Mouse (Mus musculus) MN1 (cell line): Measurements from ENCODE around the gene Ly75.

Experiments
- DNase-seq: peaks from one replicate; pipeline ENCODE4 v3.0.0-alpha.2; 2016; ENCODE audit warnings: low spot score

The Ly75 gene

DNA sequence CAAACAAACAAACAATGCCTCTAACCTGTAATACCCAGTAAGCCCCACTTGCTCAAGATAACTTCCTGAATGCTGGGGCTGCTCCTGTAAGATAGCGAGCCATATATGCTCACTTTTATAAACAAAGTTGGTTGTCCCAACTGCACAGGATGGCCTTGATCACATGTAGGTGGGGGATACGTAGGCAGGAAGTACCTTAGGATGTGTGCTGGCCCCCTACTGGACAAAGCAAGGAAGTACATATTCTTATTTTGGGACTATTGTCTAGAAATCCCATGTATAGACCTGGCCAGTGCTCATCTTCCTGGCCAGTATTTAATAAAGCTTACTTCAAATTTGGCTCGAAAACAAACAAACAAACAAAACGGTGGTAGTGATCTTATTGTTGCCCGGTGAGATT is 59.7 kb downstream of the Ly75 start:
- DNase-seq, result peak; percentile 27

DNA sequence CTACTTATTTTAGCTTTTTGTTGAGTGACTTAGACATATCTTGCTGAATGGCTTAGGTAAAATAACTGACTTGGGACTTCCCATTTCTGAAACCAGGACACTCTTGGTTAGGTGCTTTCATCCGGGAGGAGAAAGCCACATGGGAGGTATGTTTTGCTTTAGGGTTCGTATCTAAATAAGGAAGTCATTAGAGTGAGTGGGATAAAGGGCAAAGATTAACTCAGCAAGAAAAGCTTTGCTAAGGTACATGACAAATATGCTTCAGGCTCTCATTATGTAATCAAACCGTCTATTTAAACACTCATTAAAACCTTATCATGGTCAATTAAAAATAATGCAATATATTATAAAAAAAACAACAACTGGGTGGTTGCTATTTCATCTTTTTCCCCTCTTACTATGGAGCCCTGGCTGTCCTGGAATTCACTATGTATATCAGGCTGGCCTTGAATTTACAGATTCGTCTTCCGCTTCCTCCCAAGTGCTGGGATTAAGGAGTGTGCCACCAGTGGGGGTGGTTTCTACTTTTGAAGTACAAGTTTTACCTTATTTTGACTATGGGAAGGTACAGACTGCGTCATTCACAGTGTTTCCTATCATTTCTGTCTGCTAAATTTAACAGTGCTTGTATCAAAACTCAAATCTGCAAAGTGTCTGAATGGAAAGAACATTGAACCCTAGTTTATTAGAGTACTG is 60.9 kb downstream of the Ly75 start:
- DNase-seq, result no peak

DNA sequence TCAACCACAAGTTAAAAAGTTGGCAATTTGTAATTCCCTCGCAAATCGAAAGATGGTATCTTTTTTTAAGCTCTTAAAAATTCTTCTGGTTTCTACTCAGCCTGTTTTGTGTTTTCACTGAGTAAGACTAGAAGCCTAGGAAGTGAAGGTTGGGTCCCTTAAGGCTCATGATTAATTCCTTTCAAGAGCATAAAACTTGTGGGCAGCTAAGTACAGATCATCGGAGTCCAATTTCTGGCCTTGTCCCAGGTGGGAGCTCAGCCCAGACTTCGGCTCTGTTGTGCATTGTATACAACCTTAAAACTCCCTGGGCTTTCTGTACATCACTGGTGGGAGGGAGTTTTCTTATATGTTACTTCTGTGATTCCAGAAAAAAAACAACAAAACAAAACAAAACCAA is 79.3 kb downstream of the Ly75 start:
- no peak for DNase-seq

DNA sequence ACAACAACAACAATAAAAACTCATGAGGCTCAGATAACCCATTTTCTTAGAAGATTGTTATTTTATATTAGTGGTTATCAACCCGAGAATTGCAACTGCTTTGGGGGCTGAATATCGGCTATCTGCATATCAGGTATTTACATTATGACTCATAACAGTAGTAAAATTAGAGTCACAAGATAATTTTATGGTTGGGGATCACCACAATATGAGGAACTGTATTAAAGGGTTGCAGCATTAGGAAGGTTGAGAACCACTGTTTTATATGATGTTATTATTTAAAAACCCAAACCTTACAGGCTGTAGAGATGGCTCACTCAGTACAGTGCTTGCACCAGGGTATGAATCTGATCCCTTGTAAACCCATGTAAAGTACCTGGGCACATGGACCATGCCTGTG is 83.8 kb downstream of the Ly75 start:
- no peak for DNase-seq

DNA sequence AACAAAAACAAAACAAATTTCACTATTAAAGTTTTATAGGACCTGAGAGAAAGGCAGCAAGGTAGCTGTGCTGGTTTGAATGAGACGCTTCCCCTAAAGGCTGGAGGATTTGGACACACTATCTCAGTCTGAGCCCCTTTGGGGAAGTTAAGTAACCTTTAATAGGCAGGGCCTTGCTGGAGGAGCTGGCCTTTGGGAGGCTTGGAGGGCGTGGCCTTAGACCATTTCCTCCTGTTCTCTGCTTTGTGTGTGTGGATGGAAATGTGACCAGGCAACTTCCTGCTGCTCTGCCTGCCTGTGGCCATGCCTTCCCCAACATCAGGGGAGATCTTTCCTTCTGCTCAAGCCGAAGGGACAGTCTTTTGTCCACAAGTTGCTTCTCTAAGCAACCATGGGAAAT is 84.8 kb downstream of the Ly75 start:
- no peak for DNase-seq

DNA sequence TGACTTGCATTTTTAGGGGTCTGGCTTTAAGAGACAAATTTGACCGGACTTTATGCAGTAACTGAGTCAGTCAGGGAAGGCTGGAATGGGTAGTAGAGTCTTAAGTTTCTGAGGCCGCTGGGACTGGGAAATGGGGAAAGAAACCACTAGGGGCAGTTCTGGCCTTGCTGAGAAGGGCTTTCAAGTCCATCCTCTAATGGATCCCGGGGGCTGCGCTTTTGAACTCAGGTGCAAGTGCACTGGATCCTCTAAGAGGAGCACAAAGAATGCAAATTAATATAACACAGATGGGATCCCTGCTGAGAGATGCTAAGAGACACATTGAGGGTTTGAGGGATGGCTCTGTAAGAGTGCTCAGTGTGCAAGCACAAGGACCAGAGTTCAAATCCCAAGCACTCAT is 91.7 kb downstream of the Ly75 start:
- no peak for DNase-seq

DNA sequence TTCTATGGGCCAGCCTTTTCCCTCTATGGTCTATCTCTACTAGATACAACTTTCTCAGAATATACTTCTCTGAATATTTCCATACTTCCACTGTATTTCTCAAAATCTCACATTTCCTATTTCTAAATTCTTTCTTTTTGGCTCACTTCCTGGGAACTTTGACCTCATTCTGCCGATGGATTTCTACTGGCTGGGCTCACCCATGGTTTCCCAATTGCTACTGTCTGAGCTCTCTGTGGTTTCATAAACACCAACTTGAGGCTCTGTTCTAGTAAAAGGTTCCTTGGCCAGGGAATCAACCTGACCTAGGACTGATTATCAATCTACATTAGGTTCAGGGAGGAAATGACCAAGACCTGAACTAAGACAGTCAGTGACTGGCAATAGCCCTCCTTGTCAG is 93.7 kb downstream of the Ly75 start:
- DNase-seq, result no peak

DNA sequence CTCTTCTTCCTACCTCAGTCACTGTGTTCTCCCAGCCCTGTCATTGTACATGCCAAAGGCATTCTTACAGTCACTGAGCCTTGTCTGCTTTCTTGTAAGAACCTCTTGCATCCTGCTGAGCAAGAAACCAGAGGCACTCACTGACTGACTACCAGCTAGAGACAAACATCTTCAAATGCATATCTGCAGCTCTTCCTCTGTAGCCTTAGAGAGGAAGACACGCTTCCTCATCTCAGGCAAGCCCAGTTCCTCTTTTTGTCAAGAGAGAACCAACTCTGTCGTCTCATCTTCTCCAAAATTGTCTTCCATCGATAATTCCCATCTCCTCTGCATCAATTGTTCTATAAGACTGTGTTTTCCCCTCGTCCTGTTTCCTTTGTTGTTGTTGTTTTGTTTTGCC is 94.5 kb downstream of the Ly75 start:
- no peak for DNase-seq

DNA sequence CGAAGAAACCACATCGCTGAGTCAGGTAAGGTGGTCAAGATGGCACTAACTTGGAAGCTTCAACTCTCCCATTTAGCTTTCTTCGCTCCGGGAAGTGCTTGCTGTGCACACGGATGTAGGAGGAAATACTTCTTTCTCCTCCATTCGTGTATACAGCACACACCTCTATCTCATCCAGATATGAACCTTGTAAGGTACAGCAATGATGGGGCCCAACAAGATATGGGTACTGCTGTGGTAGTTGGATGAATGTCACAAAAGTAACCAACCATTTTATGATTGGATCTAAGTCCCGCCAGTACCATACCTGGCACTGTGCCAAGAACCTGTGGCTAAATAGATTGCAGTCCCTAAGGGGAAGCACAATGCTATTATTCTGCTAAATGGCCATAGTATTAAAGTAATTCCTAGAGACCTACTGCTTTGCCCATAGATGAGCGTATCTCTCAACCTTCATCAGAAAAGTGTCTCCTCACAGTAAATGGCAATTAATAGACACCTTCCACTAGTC is 97.9 kb downstream of the Ly75 start:
- peak; percentile 16 for DNase-seq

DNA sequence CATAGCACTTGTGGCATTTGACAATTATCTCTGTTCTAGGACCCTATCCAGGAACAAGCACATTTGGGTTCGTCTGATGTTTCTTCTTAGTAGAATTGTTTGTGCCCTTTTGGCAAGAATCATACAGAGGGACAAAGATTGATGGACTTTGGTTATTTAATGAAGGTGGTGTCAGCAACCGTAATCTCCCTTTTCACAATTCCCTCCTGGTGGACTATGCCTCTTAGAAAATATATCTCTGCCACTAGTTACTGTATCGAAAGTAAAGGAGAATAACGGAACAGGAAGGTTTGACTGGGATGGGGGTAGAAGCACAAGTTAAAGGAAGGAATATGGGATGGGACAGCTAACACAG is 98.7 kb downstream of the Ly75 start, which contains the start of gene Cd302:
Gene Cd302, minus strand, starts transcription at position 22 of the 355 bp plus-strand sequence.
- peak; percentile 10 for DNase-seq

DNA sequence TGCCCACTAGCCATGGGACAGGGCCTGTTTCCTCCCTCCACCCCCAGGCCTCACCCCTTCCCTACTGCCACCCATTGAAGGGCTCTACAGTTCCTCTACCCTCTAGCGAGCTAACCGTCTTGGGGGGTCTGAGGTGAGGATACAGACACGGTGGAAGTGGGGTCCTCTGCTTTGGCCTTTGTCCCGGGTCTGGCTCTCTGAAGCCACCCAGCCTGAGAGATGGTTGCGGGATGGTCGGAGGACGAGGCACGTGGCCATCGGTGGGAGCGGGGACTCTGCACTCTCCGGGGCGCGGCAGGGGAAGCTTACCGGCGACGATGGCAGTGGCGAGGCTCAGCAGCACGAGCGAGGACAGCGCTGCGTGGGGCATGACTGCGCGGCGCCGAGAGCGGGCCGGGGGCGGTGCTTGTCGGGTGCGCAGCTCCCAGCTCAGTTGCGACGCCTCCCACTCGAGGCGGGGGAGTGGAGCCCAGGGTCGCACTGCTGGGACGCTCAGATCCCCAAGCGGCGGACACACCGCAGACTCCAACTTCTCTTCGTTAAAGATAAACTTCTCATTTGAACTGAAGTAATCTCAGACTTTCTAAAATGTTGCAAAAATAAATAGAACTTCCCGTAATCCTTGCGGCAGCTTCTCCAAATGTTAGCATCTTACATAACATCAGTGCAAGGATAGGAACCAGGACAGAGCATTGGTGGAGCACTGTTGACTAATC is 99.2 kb downstream of the Ly75 start:
- DNase-seq, result peak; percentile 58

DNA sequence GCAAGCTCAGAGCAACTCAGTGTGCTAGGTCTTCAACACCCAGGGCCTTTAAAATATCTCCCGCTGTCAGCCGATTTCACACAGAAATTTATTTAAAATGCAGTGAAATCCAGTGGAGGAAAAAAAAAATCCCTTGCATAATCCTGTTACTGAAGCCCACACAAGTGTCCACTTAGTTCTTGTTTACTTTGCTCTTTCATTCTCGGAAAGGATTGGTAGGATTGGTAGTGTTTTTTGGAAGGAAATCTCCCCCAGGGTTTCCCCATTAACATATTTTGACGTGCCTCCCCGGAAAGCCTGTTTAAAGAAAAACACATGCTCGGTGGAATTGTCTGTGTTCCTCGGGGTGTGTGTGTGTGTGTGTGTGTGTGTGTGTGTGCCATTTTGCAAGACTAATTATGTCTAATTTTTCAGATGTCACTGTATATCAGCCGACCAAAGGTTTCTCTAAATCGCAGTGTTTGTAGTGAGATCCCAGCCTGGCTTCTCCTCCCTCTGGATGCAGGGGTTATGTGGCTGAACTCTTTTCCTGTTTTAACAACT is 99.8 kb downstream of the Ly75 start:
- no peak for DNase-seq

DNA sequence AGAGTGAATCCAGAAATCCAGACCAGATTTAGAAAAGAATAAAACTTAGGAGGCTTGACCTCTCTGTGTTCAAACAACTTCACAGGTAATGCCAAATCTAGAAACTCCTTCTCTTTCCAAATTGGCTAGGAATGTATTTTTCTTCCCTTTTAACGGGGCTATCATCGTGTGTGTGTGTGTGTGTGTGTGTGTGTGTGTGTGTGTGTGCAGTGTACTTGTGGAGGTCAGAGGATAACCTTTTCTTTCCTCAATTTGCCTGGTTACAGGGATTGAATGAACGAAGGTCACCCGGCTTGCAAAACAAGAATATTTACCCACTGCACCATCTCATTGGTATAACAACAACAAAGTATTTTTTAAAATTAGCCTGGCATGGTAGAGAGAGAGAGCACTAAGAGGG is 100.5 kb downstream of the Ly75 start:
- DNase-seq, result no peak

DNA sequence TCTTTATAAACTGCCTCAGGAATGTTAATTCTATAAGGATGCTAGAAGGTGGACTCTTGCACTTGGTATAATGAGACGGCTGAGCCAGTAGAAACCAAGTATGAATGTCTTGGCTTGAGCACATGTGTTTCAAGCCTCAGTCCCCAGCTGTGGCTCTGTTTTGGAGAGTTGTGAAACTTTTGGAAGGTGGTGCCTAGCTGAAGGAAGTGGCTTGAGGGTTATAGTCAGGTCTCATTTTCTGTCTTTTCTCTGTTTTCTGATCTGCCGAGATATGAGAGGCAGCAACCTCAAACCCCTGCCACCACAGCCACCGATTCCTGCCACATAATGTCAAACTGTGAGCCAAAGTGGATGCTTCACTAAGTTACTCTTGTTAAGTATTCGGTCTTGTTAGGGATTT is 104.5 kb downstream of the Ly75 start:
- DNase-seq, result no peak

DNA sequence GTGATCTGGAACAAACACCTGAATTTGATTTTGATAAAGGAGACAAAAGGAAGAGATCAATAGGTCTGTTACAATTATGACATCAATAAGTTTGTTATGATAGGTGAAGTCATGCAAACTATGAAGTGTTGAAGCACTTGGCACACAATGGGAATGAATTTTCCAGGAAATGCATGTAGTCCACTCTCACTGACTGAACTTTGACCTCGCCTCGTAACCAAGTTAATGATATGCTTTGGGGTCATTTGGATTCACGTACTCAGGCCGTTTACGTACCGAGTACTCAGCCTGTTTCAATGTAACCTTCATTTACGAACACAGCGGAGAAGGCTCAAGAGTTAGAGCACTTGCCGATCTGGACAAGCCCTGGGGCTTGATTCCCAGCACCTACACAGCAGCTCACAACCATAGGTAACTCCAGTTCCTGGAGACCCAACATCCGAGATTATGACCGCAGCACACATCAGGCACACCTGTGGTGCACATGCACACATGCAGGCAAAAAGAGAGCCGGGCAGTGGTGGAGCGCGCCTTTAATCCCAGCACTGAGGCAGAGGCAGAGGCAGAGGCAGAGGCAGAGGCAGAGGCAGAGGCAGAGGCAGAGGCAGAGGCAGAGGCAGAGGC is 113.1 kb downstream of the Ly75 start:
- DNase-seq, result no peak

DNA sequence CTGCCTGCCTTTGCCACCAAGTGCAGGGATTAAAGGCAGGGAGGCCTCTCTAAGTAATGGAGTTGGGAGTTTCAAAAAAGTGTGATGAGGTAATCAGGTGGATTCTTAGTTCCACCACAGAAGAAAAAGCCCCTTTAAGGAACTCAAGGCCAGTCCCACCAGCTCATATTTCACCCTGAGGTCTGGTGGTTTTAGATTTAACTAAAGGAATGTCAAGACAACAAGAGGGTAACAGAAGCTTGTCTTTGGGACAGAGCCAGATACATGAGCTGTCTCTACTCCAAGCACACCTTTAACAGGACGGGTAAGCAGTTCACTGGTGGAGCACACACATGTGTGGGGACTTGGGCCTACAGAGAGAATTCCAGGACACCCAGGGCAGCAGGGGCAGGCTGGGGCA is 115.5 kb downstream of the Ly75 start:
- no peak for DNase-seq

DNA sequence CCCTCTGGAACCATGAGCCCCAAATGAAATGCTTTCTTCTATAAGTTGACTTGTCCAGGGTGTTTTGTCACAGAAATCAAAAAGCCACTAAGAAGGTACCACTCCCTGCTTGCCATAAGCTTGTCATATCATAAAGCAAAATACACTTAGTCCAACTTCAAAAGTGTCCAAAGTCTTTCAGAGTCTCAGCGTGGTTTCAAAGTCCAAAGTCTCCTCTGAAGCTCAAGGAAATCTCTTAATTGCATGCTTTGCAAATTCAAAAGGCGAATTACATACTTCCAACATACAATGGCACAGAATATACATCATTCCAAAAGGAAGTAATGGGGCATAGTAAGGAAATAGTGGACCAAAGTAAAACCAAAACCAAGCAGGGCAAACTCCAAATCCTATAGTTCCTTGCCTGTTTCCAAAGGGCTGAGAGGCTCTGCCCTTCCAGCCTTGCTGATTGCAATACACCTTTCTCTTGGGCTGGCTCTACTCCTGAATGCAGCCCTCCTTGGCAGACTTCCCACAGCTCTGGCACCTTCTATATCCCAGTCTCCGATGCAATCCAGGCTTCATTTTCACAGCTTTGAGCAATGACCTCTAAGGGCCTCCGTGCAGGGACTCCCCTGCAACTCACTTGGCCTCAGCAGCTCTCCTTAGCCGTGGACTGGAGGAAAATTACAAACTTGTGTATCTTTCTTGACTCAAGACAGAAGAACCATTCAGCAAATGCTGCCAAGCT is 122.3 kb downstream of the Ly75 start:
- peak; percentile 12 for DNase-seq

DNA sequence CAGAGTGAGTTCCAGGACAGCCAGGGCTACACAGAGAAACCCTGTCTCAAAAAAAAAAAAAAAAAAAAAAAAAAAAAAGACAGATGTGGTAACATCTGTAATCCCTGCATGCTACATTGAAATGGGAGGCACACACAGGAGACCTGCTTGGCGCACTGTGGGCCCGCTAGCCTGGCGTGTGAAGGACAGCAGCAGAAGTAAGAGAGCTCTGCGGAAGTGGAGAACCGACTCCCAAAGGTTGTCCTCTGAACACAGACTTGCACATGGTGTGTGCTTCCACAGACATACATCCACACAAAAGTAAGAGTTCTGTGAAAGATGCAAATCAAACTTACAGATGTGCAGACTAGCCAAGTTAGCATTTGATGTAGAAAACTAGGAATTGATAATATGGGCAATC is 123.9 kb downstream of the Ly75 start:
- DNase-seq, result no peak

DNA sequence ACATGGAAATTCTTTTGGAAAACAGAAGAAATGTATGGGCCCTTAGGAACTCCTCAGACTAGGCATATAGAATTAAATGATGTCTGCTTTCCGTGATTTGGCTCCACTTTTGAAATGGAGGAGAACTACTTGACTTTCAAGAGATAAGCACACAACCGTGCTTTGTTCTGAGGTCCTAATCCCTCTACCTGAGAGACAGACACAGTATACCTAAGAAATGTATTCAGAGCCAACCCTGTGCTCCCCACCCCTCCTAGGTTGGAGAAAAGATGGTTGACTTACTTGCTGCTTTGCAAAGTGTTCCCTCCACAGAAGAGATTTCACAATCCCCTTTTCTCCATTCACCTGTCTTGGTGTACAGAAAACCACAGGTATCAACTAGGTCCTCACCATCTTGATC is 126.4 kb downstream of the Ly75 start:
- no peak for DNase-seq

DNA sequence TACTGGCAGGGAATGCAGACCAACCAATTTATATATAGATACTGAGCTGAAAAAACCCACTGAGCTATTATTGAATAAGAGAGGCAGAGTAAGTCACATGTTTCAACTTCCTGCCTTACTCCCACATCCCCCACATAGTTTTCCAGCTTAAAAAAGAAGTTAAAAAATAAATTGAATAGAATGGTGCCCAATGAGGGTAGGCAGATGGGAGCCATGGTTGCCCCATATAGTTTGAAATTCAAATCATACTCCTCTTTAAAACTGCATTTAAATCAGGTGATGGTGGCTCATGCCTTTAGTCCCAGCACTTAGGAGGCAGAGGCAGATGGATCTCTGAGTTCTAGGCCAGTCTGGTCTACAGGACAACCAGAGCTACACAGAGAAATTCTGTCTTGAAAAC is 129.6 kb downstream of the Ly75 start:
- no peak for DNase-seq

DNA sequence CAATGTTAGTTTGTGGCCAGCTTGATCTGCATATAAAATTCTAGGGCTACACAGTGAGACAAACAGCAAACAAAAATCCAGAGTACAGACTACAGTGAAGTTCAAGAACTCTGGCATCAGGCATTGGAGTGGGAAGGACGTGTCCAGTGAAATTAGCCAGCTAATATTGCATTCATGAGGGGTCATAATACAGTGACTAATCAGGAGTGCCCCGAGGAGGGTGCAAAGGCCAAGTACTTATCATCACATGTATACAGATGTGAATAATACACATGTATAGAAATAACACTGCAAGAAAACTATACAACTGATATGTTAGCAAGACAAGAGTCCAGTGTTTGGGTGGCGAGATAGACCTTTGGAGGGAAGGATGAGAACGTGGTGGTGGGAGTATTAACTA is 130.3 kb downstream of the Ly75 start:
- no peak for DNase-seq
